Mouse (Mus musculus) right cerebral cortex, postnatal 4 days (tissue): ENCODE measurements at regions not wholly inside any gene's neighbourhood (a gene's known extent, or its start where the extent isn't known, plus 50 kb on each side); places are given as distances from the start of the nearest gene placed in this dataset.

Experiments
- DNase-seq: peaks from one replicate; pipeline ENCODE4 v3.0.0-alpha.2; 2022

- DNase-seq, result no peak
These were observed 73.5 kb upstream of the Tspan5 start for GRCm38 (mm10) chr3:138668394-138669092.

DNA sequence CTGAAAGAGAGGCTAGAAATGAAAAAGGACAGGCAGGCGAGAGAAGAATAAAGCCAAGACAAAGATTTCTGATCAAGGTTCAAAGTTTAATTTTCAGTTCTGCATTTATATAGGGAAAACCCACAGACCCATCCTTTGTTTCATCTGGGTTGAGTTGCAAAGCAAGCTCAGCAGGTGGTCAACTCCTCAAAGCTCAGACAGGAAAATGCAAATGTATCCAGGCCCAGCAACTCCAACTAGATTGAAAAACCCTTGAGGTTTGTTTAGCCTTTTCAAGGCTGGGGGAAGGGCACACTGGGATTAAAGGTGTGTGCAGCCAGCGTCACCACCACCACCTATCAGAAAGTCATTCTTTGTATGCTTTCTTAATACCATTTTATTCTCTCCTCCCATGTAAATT lies 66.1 kb upstream of the Tspan5 start:
- DNase-seq, result no peak

GRCm38 (mm10) chr3:138678351-138678750 lies 63.6 kb upstream of the Tspan5 start:
- DNase-seq, result no peak

DNA sequence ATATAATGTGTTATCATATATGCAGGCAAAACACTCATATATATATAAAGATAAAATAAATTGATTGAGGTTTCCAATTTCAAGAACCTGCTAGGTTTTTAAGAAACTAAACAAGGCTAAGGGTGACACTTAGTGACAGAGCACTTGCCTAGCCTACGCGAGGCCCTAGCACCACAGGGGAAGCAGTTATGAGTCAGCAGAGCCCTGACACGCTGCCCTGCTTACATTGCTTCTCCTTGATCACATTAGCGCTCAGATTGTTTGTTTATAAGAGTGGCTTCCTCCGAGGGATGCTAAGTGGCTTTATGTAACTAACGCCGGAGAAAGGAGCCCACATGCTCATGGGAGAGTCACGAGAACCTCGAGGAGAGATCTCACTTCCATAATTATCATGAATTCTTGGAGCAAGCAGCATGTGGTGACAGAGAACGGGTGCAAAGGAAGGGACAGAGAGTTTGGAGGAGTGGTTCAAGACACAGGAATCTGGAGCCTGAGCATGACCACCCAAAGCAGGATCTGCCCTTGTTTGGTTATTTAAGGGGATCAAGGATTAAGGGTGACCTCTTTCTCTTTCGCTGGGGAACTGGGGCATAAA lies 55.3 kb upstream of the Tspan5 start:
- DNase-seq, result no peak

- no peak for DNase-seq
These were observed 53.4 kb upstream of the Tspan5 start for GRCm38 (mm10) chr3:138688606-138689005.
